Mouse (Mus musculus) neural tube, embryonic 11.5 days (tissue): Measurements from ENCODE around the gene Armc10. TPM values are rescaled to one million over a fixed set of nuclear protein-coding genes. Genes with fewer than 3 reads are reported as not detected.
"Not testable (repeated sequence)": the region's sequence is repeated elsewhere in the genome, so short reads cannot be mapped to it uniquely, and the experiment has no call there.

Source experiments
- ATAC-seq: fragments of 200-750 bp; cut with Nextera tagmentation; 2 replicates; pipeline ENCODE4 v1.8.0; 2017; ENCODE audit warnings: moderate number of reproducible peaks, mild to moderate bottlenecking, moderate TSS enrichment, moderate library complexity; ENCODE audit not compliant: insufficient read depth, low FRiP score, low TSS enrichment
- DNase-seq: peaks from one replicate; pipeline ENCODE4 v3.0.0-alpha.2; 2015; ENCODE audit warnings: low spot score
- H3K27ac ChIP-seq: fragments of 300-500 bp; sonication (generic); 2 replicates; pipeline ENCODE4 v1.5.1; 2014; ENCODE audit warnings: low read depth, mild to moderate bottlenecking, low read length
- H3K27me3 ChIP-seq: fragments of 300-500 bp; sonication (generic); 2 replicates; pipeline ENCODE4 v1.6.1; 2014; ENCODE audit warnings: mild to moderate bottlenecking, low read length, mixed read lengths; ENCODE audit not compliant: control insufficient read depth, insufficient read depth
- H3K36me3 ChIP-seq: fragments of 300-500 bp; sonication (generic); 2 replicates; pipeline ENCODE4 v1.6.1; 2014; ENCODE audit warnings: mild to moderate bottlenecking, low read length, moderate library complexity, mixed read lengths; ENCODE audit not compliant: control insufficient read depth, insufficient read depth
- H3K4me1 ChIP-seq: fragments of 300-500 bp; sonication (generic); 2 replicates; pipeline ENCODE4 v1.6.1; 2014; ENCODE audit warnings: low read length, mixed read lengths; ENCODE audit not compliant: control insufficient read depth, insufficient read depth
- H3K4me2 ChIP-seq: fragments of 300-500 bp; sonication (generic); 2 replicates; pipeline ENCODE4 v1.6.1; 2014; ENCODE audit warnings: low read depth, mild to moderate bottlenecking, moderate library complexity
- H3K4me3 ChIP-seq: fragments of 300-500 bp; sonication (generic); 2 replicates; pipeline ENCODE4 v1.5.1; 2014; ENCODE audit warnings: low read depth, low read length
- H3K9ac ChIP-seq: fragments of 300-500 bp; sonication (generic); 2 replicates; pipeline ENCODE4 v1.6.1; 2014; ENCODE audit warnings: mild to moderate bottlenecking, low read length
- H3K9me3 ChIP-seq: fragments of 300-500 bp; sonication (generic); 2 replicates; pipeline ENCODE4 v1.6.1; 2016; ENCODE audit warnings: low read length; ENCODE audit not compliant: control insufficient read depth
- WGBS: fragments of 180-500 bp; shearing (Covaris S2); extraction: QIAGEN DNeasy Blood & Tissue Kit; methylation state at CpG from one replicate; pipeline ENCODE4 v1.1.7; 2014; 5-methylcytosine and 5-hydroxymethylcytosine counted together
- polyA plus RNA-seq: library from polyadenylated mRNA; unstranded; fragments of >200 nt; fragmentation: Nextera tagmentation; extraction: Ambion mirVana; gene quantifications from 2 replicates; pipeline ENCODE4 v1.2.1, GENCODE M21; 2014

Gene Armc10
- polyA plus RNA-seq, 1 experiment from 2014 or later = 79.2 TPM

- DNase-seq (no peak), ATAC-seq (no peak)
- Histone ChIP-seq H3K27ac (no peak overlapping the region), H3K36me3 (no peaks in the 10 kb centered on the region), H3K4me2 (no peak overlapping the region), H3K27me3 (no peaks in the 10 kb centered on the region), H3K9ac (no peak overlapping the region), H3K4me1 (no peaks in the 10 kb centered on the region), H3K4me3 (no peak overlapping the region), H3K9me3 (no peaks in the 10 kb centered on the region)
- 91% methylated on average over 5 of the region's 5 CpGs for WGBS
Measured at GRCm38 (mm10) chr5:21692230-21692629, 46.6 kb downstream of the Armc10 start.

GRCm38 (mm10) chr5:21693372-21693870 is 47.8 kb downstream of the Armc10 start:
- Histone ChIP-seq H3K4me3 (no peak overlapping the region), H3K4me2 (no peak overlapping the region), H3K9ac (no peak overlapping the region), H3K9me3 (no peaks in the 10 kb centered on the region), H3K27me3 (no peaks in the 10 kb centered on the region), H3K4me1 (no peaks in the 10 kb centered on the region), H3K36me3 (no peaks in the 10 kb centered on the region), H3K27ac (no peak overlapping the region)
- DNase-seq (no peak), ATAC-seq (no peak)
- WGBS = 84% methylated on average over 3 of the region's 3 CpGs

- Histone ChIP-seq H3K4me1 (0 out of 2 replicates have a peak, but pooled peaks cover 2% of the 10 kb centered on the region), H3K27me3 (no peaks in the 10 kb centered on the region), H3K9me3 (no peaks in the 10 kb centered on the region), H3K9ac (no peak overlapping the region), H3K4me3 (no peak overlapping the region), H3K4me2 (no peak overlapping the region), H3K36me3 (no peaks in the 10 kb centered on the region), H3K27ac (no peak overlapping the region)
- no peak for ATAC-seq
- DNase-seq = no peak
- WGBS = 86% methylated on average over 3 of the region's 3 CpGs
Measured at GRCm38 (mm10) chr5:21694854-21695490, 49.4 kb downstream of the Armc10 start.

GRCm38 (mm10) chr5:21699555-21699954 is 53.9 kb downstream of the Armc10 start:
- H3K9ac ChIP-seq, ATAC-seq, H3K36me3 ChIP-seq, H3K4me2 ChIP-seq, H3K27me3 ChIP-seq, H3K4me3 ChIP-seq, DNase-seq, H3K9me3 ChIP-seq, H3K4me1 ChIP-seq, H3K27ac ChIP-seq: not testable (repeated sequence)
- 94% methylated on average over 3 of the region's 3 CpGs for WGBS

- H3K9ac ChIP-seq = no peak overlapping the region; the same call in 1 of the 2 replicates
- peak overlapping the region; percentile 52 for H3K4me2 ChIP-seq
- 17% methylated on average over 10 of the region's 10 CpGs for WGBS
- H3K36me3 ChIP-seq = no peaks in the 10 kb centered on the region
- H3K9me3 ChIP-seq = no peaks in the 10 kb centered on the region
- ATAC-seq (no peak), DNase-seq (no peak)
- no peaks in the 10 kb centered on the region for H3K27me3 ChIP-seq
- no peak overlapping the region for H3K27ac ChIP-seq
- H3K4me3 ChIP-seq = peak overlapping the region; percentile 70
- 0 out of 2 replicates have a peak, but pooled peaks cover 2% of the 10 kb centered on the region for H3K4me1 ChIP-seq
Measured at GRCm38 (mm10) chr5:21700272-21700821, 54.7 kb downstream of the Armc10 start.

- under 1% methylated on average over 22 of the region's 22 CpGs for WGBS
- peak overlapping the region; percentile 70 for H3K4me3 ChIP-seq
- no peaks in the 10 kb centered on the region for H3K9me3 ChIP-seq
- no peaks in the 10 kb centered on the region for H3K36me3 ChIP-seq
- peak overlapping the region; percentile 52 for H3K9ac ChIP-seq
- H3K27me3 ChIP-seq = no peaks in the 10 kb centered on the region
- peak; percentile 67 for ATAC-seq
- peak overlapping the region; percentile 52 for H3K4me2 ChIP-seq
- no peak for DNase-seq
- H3K27ac ChIP-seq = peak overlapping the region; percentile 95; the same call in 1 of the 2 replicates
- 0 out of 2 replicates have a peak, but pooled peaks cover 2% of the 10 kb centered on the region for H3K4me1 ChIP-seq
Measured at GRCm38 (mm10) chr5:21700934-21701333, 55.3 kb downstream of the Armc10 start.

GRCm38 (mm10) chr5:21701351-21702008 is 55.9 kb downstream of the Armc10 start, which contains the start of gene Napepld:
TSS of gene Napepld (minus strand) at chr5:21701396.
- DNase-seq (peak; percentile 98), ATAC-seq (peak; percentile 98)
- H3K36me3 ChIP-seq = no peaks in the 10 kb centered on the region
- H3K4me2 ChIP-seq = peak within 1 kb of the TSS; percentile 52
- peak within 1 kb of the TSS; percentile 70 for H3K4me3 ChIP-seq
- H3K9ac ChIP-seq = peak within 1 kb of the TSS; percentile 92
- H3K9me3 ChIP-seq = no peaks in the 10 kb centered on the region
- 0 out of 2 replicates have a peak, but pooled peaks cover 2% of the 10 kb centered on the region for H3K4me1 ChIP-seq
- under 1% methylated on average over 57 of the region's 59 CpGs for WGBS
- H3K27ac ChIP-seq = peak within 1 kb of the TSS; percentile 95
- no peaks in the 10 kb centered on the region for H3K27me3 ChIP-seq

- no peak for DNase-seq
- 53% methylated on average over 2 of the region's 2 CpGs for whole genome bisulfite sequencing
- Histone ChIP-seq H3K27me3 (no peaks in the 10 kb centered on the region), H3K9me3 (no peaks in the 10 kb centered on the region), H3K4me1 (0 out of 2 replicates have a peak, but pooled peaks cover 2% of the 10 kb centered on the region), H3K4me3 (peak overlapping the region; percentile 70), H3K4me2 (peak overlapping the region; percentile 52), H3K36me3 (no peaks in the 10 kb centered on the region), H3K9ac (peak overlapping the region; percentile 92), H3K27ac (peak overlapping the region; percentile 95)
- ATAC-seq = no peak
Measured at GRCm38 (mm10) chr5:21702009-21702364, 56.4 kb downstream of the Armc10 start.
